Mouse (Mus musculus) thymus, adult 2 months (tissue): ENCODE measurements at regions not wholly inside any gene's neighbourhood (a gene's known extent, or its start where the extent isn't known, plus 50 kb on each side); places are given as distances from the start of the nearest gene placed in this dataset.

Experiments used
- DNase-seq: peaks from one replicate; pipeline ENCODE4 v3.0.0; 2021
- H3K27ac ChIP-seq: fragments of 200-500 bp; 2 replicates; pipeline ENCODE4 v1.5.1; 2012; ENCODE audit warnings: low read length, control low read depth; ENCODE audit not compliant: control insufficient read depth, insufficient read depth
- H3K27me3 ChIP-seq: fragments of 200-500 bp; 2 replicates; pipeline ENCODE4 v1.6.1; 2012; ENCODE audit warnings: mild to moderate bottlenecking, low read length, moderate library complexity, mixed read lengths; ENCODE audit not compliant: control insufficient read depth, insufficient read depth
- H3K36me3 ChIP-seq: fragments of 200-500 bp; 2 replicates; pipeline ENCODE4 v1.6.1; 2012; ENCODE audit warnings: mild to moderate bottlenecking, low read length, moderate library complexity; ENCODE audit not compliant: control insufficient read depth, insufficient read depth
- H3K4me1 ChIP-seq: fragments of 200-500 bp; replicated peaks from 2 replicates; pipeline ENCODE4 v1.6.1; 2012; ENCODE audit warnings: low read length; ENCODE audit not compliant: control insufficient read depth, insufficient read depth
- H3K4me3 ChIP-seq: fragments of 200-500 bp; 2 replicates; pipeline ENCODE4 v1.5.1; 2012; ENCODE audit warnings: mild to moderate bottlenecking, low read length, control low read depth, moderate library complexity; ENCODE audit not compliant: control insufficient read depth, insufficient read depth
- CTCF ChIP-seq: fragments of 200-500 bp; IDR thresholded peaks from 2 replicates; pipeline ENCODE4 v1.5.1; 2012; ENCODE audit warnings: mild to moderate bottlenecking, control low read depth, low read length, moderate library complexity, borderline replicate concordance; ENCODE audit not compliant: control insufficient read depth, poor library complexity, insufficient read depth; ENCODE audit errors: extremely low read depth
- POLR2A ChIP-seq: fragments of 200-500 bp; IDR thresholded peaks from 2 replicates; pipeline ENCODE4 v1.6.1; 2012; ENCODE audit warnings: mild to moderate bottlenecking, low read length, control low read depth, moderate library complexity; ENCODE audit not compliant: control insufficient read depth, poor library complexity, insufficient read depth; ENCODE audit errors: extremely low read depth
- WGBS: fragments of 180-500 bp; shearing (Covaris S2); methylation state at CpG from one replicate; pipeline ENCODE4 v1.1.7; 2018; 5-methylcytosine and 5-hydroxymethylcytosine counted together

DNA sequence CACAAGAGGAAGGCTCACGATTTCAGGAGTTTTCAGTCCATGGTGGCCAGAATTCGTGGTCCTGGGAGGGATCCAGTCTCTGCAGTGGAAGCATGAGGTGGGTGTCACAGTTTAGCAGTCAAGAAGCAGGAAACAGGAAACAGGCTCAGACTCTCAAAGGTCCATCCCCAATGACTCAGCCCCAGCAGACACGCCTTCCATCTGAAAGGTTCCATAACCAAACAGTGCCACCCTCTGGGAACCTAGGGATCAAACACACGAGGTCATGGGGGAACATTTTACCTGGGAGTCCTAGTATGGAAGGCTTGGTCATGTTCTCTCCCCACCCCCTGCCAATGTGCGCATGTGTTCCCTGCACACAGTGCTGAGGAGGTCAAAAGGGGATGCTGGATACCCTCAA is 279.4 kb downstream of the Med13l start:
- H3K36me3 ChIP-seq: no peaks in the 10 kb centered on the region
- TF ChIP-seq POLR2A: no peak
- no peak for TF ChIP-seq CTCF
- no peaks in the 10 kb centered on the region for H3K4me1 ChIP-seq
- no peak overlapping the region for H3K4me3 ChIP-seq
- no peak for DNase-seq
- H3K27ac ChIP-seq: no peak overlapping the region
- WGBS: 46% methylated on average over 5 of the region's 5 CpGs
- H3K27me3 ChIP-seq: no peaks in the 10 kb centered on the region

DNA sequence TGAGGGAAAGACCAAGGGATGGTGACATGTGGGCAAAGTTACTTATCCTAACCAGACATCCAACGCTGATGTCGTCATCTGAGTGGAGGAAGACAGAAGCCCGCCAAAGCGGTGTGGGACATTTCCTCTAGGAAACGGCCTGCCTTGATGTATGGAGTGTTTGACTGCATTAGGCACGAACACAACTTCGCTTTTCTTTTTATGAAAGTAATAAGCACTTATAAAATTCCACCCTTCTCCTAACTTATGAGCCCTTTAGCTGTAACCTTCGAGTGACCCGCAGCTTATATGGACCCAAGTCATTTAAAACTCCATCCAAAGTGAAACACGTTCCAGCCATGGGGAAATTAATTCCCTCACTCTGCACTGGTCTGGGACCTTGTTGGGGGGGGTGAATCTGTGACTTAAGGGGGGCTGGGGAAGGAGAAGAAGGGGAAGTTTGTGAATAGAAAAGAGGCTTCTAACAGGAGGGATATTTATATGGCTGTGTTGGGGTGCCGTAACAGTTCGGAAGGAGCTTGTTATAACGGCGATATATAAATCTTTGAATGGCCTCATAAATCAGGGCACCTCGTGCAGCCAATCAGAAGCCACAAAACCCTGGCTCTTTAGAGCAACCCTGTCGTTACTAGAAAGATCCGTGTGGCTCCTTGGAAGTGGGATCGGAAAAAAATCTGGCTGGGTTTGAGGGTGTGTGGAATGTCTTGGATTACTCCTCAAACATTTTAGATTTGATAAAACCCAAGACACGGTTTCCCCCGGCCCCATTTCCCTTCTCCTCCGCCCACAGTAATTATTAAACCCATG is 280.9 kb downstream of the Med13l start:
- Histone ChIP-seq H3K27ac (no peak overlapping the region), H3K27me3 (no peaks in the 10 kb centered on the region), H3K36me3 (no peaks in the 10 kb centered on the region), H3K4me3 (no peak overlapping the region), H3K4me1 (no peaks in the 10 kb centered on the region)
- 59% methylated on average over 21 of the region's 21 CpGs for WGBS
- TF ChIP-seq CTCF: no peak
- TF ChIP-seq POLR2A: no peak
- DNase-seq: no peak

DNA sequence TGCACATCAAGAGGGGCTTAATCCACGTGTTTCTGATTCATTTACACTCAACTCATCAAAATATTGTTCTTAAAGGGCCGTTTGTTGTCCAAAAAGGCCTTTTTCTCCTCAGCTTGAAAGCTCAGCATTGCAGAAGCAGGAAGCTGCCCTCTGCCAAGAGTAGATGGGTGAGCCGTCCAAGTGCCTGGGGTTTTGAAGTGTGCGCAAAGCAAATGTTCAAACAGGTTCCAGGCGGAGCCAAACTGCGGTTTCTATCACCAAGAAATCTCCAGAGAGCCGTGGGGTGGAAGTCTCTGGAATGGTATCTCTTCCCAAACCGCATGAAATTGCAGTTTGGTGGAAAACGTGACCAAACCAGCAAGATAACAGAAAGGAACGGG is 281.5 kb downstream of the Med13l start:
- H3K27ac ChIP-seq: no peak overlapping the region
- H3K4me1 ChIP-seq: no peaks in the 10 kb centered on the region
- no peaks in the 10 kb centered on the region for H3K27me3 ChIP-seq
- TF ChIP-seq POLR2A: no peak
- no peak for TF ChIP-seq CTCF
- no peak for DNase-seq
- no peaks in the 10 kb centered on the region for H3K36me3 ChIP-seq
- WGBS: 68% methylated on average over 10 of the region's 10 CpGs
- no peak overlapping the region for H3K4me3 ChIP-seq

DNA sequence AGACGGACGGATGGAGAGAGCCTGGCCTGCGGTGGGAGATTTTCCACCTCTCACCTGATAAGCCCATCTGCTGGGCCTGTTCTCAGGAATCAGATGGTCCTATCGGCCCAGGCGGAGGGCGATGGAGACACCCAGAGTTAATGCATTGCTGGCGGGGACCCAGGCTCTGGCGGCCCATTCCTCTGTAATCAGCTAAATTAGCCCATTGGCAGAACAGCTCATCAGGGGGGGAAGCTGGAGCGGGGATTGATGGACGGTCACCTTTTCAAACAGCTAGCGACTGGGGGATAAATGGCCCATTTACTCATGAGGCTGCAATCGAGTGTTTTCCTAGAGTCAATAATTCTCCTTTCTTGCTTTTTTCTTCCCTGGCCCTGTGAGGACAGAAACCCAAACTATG is 296.5 kb downstream of the Med13l start:
- no peaks in the 10 kb centered on the region for H3K4me1 ChIP-seq
- H3K36me3 ChIP-seq: no peaks in the 10 kb centered on the region
- no peak for DNase-seq
- 73% methylated on average over 12 of the region's 12 CpGs for WGBS
- H3K27me3 ChIP-seq: no peaks in the 10 kb centered on the region
- TF ChIP-seq POLR2A (no peak), CTCF (no peak)
- H3K27ac ChIP-seq: no peak overlapping the region
- no peak overlapping the region for H3K4me3 ChIP-seq

DNA sequence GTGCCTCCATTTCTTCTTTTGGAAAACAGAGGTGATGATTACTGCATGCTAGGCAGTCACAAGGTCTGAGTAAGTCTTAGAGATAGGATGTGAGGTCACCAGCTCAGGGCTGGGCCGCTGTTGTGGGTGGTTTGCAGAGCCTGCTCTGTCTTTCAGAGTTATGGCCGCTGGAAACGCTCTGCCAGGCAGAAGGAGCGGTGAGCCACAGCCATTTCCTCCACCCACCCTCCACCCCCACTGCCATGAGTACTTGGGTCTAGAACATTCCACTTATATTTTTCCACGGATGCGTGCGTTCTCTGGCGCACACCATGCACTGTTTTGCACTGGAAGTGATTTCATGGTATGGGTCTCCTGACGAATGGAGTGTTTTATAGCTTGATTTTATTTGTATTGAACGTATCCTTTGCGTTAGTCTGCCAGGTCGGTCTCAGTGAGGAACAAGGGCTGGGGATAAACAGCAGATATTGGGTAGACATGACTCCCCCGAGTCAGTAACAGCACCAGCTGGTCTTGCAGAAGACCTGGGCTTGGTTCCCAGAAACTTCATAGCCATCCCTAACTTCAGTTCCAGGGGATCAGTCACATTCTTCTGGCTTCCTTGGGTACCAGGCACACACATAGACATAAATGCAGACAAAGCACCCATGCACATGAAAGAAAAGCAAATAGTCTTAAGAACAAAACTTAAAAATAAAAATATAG is 300.8 kb downstream of the Med13l start:
- Histone ChIP-seq H3K27ac (no peak overlapping the region), H3K36me3 (no peaks in the 10 kb centered on the region), H3K27me3 (no peaks in the 10 kb centered on the region), H3K4me1 (no peaks in the 10 kb centered on the region), H3K4me3 (no peak overlapping the region)
- 71% methylated on average over 13 of the region's 13 CpGs for WGBS
- no peak for DNase-seq
- TF ChIP-seq CTCF (no peak), POLR2A (no peak)

DNA sequence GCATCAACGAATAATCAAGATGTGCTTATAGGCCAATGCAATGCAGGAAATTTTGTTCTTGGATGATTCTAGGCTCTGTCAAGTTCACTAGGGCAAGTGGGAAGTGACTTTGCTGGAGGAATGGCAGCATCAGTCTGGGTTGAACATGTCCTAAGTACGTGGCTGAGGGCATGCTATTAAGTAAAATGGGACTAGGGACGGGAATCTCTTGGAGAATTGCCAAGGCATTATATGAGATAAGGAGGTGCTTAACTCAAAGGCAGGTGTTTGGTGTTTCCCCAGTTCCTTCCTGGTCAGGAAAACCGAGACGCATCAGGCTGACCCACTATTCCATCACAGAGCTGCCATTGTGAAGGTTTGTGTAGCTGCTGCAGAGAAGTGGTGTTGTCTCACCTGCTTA is 307.0 kb downstream of the Med13l start:
- no peak overlapping the region for H3K4me3 ChIP-seq
- no peak overlapping the region for H3K27ac ChIP-seq
- H3K4me1 ChIP-seq: no peaks in the 10 kb centered on the region
- no peak for DNase-seq
- whole genome bisulfite sequencing: 93% methylated on average over 5 of the region's 5 CpGs
- TF ChIP-seq POLR2A (no peak), CTCF (no peak)
- no peaks in the 10 kb centered on the region for H3K36me3 ChIP-seq
- H3K27me3 ChIP-seq: no peaks in the 10 kb centered on the region

DNA sequence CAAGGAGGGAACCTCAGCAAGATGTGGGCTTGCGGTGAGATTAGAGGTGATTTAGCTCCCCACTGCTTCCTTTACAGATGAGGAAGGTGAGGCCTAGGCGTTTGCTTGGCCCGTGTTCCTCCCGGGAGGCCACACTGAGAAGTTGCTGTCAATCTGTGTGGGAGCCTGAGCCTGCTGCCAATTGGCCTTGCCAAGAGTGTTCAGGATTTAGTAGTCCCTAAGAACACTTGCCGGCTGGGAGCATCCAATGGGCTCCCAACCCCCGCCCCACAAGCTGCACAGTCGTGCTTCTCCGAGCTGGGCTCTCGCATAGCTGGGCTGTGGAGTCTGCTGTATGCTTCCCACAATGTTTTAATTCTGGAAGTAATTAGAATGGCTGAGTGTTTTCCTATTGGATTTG is 308.9 kb downstream of the Med13l start:
- Histone ChIP-seq H3K4me1 (no peaks in the 10 kb centered on the region), H3K4me3 (no peak overlapping the region), H3K27ac (no peak overlapping the region), H3K27me3 (no peaks in the 10 kb centered on the region), H3K36me3 (no peaks in the 10 kb centered on the region)
- 63% methylated on average over 9 of the region's 9 CpGs for WGBS
- DNase-seq: no peak
- TF ChIP-seq CTCF (no peak), POLR2A (no peak)
